Mouse (Mus musculus): Measurements from ENCODE around the gene Asb13. TPM values are rescaled to one million over a fixed set of nuclear protein-coding genes. Genes with fewer than 3 reads are reported as not detected.

Asb13 gene
- total RNA-seq (2012; rRNA removed) = 1.7 and 2.6 TPM in 2 replicates
- polyA plus RNA-seq (2012; ENCODE audit: insufficient read depth in 1 of 2, insufficient read length in 2 of 2, low read depth in 1 of 2, low replicate concordance in 2 of 2, missing spikeins in 1 of 2) = 1 to 10 TPM in 1 of 2 experiments, not detected in 1; 6.0 TPM

DNA sequence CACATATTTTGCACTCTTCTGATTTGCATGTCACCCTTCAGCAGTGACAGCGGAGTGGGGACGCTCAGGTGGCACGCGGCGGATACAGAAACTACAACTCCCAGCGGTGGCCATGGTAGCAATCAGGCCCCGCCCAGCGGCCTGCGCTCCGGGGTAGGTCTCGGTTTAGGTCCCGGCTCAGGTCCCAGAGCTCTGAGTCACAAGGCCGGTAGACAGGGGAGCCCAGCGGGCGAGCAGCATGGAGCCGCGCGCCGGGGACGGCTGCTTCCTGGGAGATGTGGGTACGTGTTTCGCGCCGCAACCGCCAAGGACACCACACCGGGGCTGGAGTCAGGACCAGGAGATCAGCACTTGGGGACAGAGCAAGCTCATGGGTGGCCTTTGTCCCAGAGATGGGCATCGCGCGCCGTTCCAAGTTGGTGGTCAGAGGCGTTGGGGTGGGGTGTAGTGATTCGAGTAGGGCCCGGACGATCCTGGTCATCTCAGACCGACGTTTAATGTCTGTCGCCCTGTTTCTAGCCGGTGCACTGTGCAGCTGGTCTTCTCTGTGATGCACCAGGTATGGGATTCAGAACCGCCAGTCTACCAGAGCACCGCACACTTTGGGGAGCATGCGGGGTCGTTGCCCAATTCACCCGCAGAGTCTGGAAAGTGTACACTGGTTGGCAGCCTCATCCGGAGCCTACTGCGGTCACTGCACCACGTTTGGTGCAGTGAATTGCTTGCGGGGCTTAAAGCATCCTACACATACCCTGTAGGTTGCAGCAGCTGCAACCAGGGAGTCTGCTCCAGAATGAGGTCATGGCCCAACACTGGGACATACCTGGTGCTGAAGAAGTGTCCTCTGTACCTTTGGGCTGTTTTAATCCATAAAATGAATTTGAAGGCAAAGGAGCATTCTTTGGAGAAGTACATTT, at the start of gene Asb13:
Asb13 (plus strand) TSS at position 138 of the 917 bp plus-strand sequence.
- peak; percentile 90 for DNase-seq (ENCODE audit: low read depth, low spot score)
- H3K27ac ChIP-seq (ENCODE audit: control insufficient read depth, low read depth, low read length) = 0 out of 2 replicates have a peak within 1 kb of the TSS, but pooled peaks have one; percentile 17
- H3K79me2 ChIP-seq (ENCODE audit: control insufficient read depth, insufficient read depth, low read length, poor library complexity) = no peaks in the 10 kb centered on the region; the same call in 1 of the 2 replicates
- H3K9me3 ChIP-seq (replicated peaks; ENCODE audit: insufficient read depth, low read length) = no peaks in the 10 kb centered on the region
- peaks cover 2 to 6% of the 10 kb centered on the region in 2 experiments for H3K4me1 ChIP-seq (ENCODE audit: control insufficient read depth in 1 of 2, insufficient read depth in 2 of 2, low read length in 2 of 2)
- H3K9ac ChIP-seq (ENCODE audit: control insufficient read depth, low read depth, low read length, poor library complexity, severe bottlenecking) = peak within 1 kb of the TSS; percentile 84
- H3K36me3 ChIP-seq (ENCODE audit: control insufficient read depth in 1 of 2, insufficient read depth in 2 of 2, low read length in 2 of 2) = peaks cover 0 to 5% of the 10 kb centered on the region in 2 experiments; a peak in 2 of 4 replicates
- no peaks in the 10 kb centered on the region for H3K27me3 ChIP-seq (ENCODE audit: control insufficient read depth in 1 of 2, insufficient read depth in 2 of 2, low read length in 2 of 2)
- peak within 1 kb of the TSS; percentile 84 to 93 for H3K4me3 ChIP-seq (ENCODE audit: control insufficient read depth in 1 of 2, insufficient read depth in 1 of 2, low read depth in 2 of 2, low read length in 2 of 2)
- TF ChIP-seq MAFK (IDR thresholded peaks at IDR 0.05; ENCODE audit: borderline replicate concordance, low read depth, low read length) (no peak), E2F4 (IDR thresholded peaks at IDR 0.05; ENCODE audit: borderline replicate concordance, low read depth, low read length) (no peak), MEF2A (IDR thresholded peaks at IDR 0.05; ENCODE audit: extremely low read depth, insufficient replicate concordance, low read depth, low read length, poor library complexity, severe bottlenecking) (no peak), MAX (IDR thresholded peaks at IDR 0.05; ENCODE audit: low read length) (peak; percentile 78), ZMIZ1 (IDR thresholded peaks at IDR 0.05; ENCODE audit: low read depth, low read length) (no peak), GATA1 (IDR thresholded peaks at IDR 0.05; ENCODE audit: low read depth, low read length) (no peak), USF2 (IDR thresholded peaks at IDR 0.05; ENCODE audit: borderline replicate concordance in 1 of 2, insufficient read depth in 1 of 2, low read depth in 1 of 2, low read length in 2 of 2) (no peak), POLR2AphosphoS2 (IDR thresholded peaks at IDR 0.05; ENCODE audit: low read length) (peak; percentile 38; the same call in 1 of the 2 replicates), MYB (IDR thresholded peaks at IDR 0.05; ENCODE audit: low read depth, low read length) (no peak), ZKSCAN1 (IDR thresholded peaks at IDR 0.05; ENCODE audit: low read depth, low read length) (no peak), RCOR1 (IDR thresholded peaks at IDR 0.05; ENCODE audit: low read depth, low read length) (no peak), EP300 (IDR thresholded peaks at IDR 0.05; ENCODE audit: low read depth in 1 of 2, low read length in 2 of 2) (no peak), ETS1 (IDR thresholded peaks at IDR 0.05; ENCODE audit: low read depth, low read length) (peak; percentile 47), RAD21 (IDR thresholded peaks at IDR 0.05; ENCODE audit: low read depth, low read length) (no peak), NRF1 (IDR thresholded peaks at IDR 0.05; ENCODE audit: insufficient read depth, low read depth, low read length, poor library complexity, severe bottlenecking) (no peak; the same call in 1 of the 2 replicates), CHD1 (IDR thresholded peaks at IDR 0.05; ENCODE audit: low read depth, low read length) (no peak), GABPA (IDR thresholded peaks at IDR 0.05; ENCODE audit: low read depth, low read length) (no peak), POLR2AphosphoS5 (IDR thresholded peaks at IDR 0.05; ENCODE audit: borderline replicate concordance, low read depth, low read length) (no peak), MXI1 (IDR thresholded peaks at IDR 0.05; ENCODE audit: low read depth, low read length) (peak; percentile 94), SMC3 (IDR thresholded peaks at IDR 0.05; ENCODE audit: low read depth, low read length) (no peak), KAT2A (conservative IDR thresholded peaks at IDR 0.05; ENCODE audit: low read depth, low read length) (no peak; the same call in 1 of the 2 replicates), ZNF384 (IDR thresholded peaks at IDR 0.05; ENCODE audit: low read depth, low read length) (no peak), JUND (IDR thresholded peaks at IDR 0.05; ENCODE audit: low read depth, low read length) (no peak; the same call in 1 of the 2 replicates), CTCF (IDR thresholded peaks at IDR 0.05 in 2 of 3, conservative IDR thresholded peaks at IDR 0.05 in 1 of 3; ENCODE audit: control insufficient read depth in 1 of 3, insufficient read depth in 1 of 3, low read depth in 2 of 3, low read length in 3 of 3, poor library complexity in 1 of 3, severe bottlenecking in 1 of 3) (no peak), ZC3H11A (IDR thresholded peaks at IDR 0.05; ENCODE audit: low read depth, low read length) (no peak), TBP (IDR thresholded peaks at IDR 0.05; ENCODE audit: low read depth, low read length) (0 out of 2 replicates have a peak, but pooled peaks have one; percentile 39), ELF1 (IDR thresholded peaks at IDR 0.05; ENCODE audit: low read depth, low read length) (no peak), CHD2 (IDR thresholded peaks at IDR 0.05; ENCODE audit: low read length) (no peak), TAL1 (IDR thresholded peaks at IDR 0.05; ENCODE audit: low read length) (no peak), USF1 (IDR thresholded peaks at IDR 0.05; ENCODE audit: low read depth, low read length) (peak; percentile 30; the same call in 1 of the 2 replicates), NELFE (IDR thresholded peaks at IDR 0.05; ENCODE audit: low read depth, low read length) (peak; percentile 53; the same call in 1 of the 2 replicates), BHLHE40 (IDR thresholded peaks at IDR 0.05; ENCODE audit: borderline replicate concordance, low read depth, low read length) (0 out of 2 replicates have a peak, but pooled peaks have one; percentile 25), UBTF (IDR thresholded peaks at IDR 0.05; ENCODE audit: borderline replicate concordance, insufficient read depth, low read depth, low read length) (no peak; the same call in 1 of the 2 replicates), MAZ (IDR thresholded peaks at IDR 0.05; ENCODE audit: low read depth, low read length) (no peak)

Measured in MEL (cell line).